Mouse (Mus musculus): ENCODE results near the gene Cntn5.

Cntn5 gene

DNA sequence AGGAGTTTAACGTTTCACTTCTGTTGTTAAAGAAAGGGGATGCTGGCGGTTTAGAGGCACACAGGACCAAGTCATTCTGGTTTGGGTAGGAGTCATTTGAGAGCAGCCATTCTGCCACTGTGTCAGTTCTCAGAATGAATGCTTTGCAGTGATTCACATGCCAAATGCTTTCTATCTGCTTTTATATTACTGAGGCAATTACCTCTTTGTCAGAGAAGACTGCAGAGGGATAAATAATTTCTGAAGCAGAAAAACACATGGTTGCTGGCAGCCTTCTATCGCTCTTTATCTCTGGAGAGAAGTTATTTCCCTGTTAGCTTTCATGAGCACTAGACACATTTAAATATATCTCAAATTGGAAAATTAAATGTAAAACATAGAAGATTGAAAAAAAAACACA, 1207.9 kb downstream of the Cntn5 start:
- no peak for DNase-seq (ENCODE audit: low read depth)

DNA sequence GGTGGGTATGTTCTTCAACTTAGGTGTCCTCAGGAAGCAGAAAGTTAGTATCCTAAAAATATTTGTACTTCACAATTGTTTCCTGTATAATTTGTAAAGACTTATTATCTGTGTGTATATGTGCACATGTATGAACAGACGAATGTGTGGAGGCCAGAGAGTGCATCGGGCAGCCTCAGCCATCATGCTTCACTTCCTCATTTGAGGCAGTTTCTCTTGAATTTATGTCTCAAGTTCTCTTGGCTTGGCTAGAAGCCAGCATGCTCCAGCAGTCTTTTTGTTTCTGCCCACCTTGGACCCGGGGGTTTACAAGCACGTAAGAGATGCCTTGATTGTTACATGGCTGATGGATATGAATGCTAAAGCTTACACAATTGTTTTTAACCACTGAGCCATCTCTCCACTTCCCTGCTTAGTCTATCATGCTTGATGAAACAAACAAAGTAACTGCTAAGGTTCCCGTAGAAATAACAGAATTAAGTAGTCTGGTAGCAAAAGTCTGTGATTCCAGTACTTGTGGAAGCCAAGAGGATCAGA, 1222.2 kb downstream of the Cntn5 start:
- DNase-seq (ENCODE audit: low read depth), result no peak

DNA sequence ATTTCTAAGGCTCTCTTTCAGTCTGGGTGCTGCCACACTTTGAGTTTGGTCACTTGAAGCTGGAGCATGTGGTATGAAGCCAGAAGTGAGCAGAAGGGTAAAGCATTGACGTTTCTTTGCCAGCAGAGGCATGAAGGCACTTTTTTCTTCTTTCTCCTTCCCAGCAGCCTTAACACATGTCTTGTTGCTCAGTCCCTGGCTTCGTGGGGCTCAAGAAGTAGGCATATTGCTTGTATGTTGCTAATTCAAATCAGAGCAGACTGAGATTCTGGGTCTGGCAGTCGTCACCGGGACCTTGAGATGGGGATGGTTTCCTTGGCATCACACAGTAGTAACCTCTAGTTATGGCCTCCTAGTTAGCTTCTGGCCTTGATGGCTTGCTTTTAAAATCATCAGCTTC, 1228.5 kb downstream of the Cntn5 start:
- DNase-seq (ENCODE audit: low read depth), result no peak

DNA sequence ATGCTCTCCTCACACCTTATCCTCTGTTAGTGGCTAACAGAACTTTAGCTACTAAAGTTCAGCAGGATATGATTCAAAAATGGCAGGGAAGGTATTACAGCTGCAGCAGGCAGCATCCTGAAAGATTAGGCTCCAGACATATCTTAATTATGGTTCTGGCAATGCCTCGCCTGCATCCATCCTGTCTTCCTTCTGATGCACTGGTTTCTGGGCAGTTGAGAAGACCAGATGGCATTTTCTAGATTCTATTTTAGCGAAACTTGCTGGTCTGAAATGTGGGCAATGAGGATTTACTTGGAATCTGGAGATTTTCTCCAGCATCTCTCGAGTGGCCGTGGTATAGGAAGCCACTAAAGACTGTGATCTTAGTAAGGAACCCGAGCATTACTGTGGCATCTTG, 1230.0 kb downstream of the Cntn5 start:
- no peak for DNase-seq (ENCODE audit: low read depth)

DNA sequence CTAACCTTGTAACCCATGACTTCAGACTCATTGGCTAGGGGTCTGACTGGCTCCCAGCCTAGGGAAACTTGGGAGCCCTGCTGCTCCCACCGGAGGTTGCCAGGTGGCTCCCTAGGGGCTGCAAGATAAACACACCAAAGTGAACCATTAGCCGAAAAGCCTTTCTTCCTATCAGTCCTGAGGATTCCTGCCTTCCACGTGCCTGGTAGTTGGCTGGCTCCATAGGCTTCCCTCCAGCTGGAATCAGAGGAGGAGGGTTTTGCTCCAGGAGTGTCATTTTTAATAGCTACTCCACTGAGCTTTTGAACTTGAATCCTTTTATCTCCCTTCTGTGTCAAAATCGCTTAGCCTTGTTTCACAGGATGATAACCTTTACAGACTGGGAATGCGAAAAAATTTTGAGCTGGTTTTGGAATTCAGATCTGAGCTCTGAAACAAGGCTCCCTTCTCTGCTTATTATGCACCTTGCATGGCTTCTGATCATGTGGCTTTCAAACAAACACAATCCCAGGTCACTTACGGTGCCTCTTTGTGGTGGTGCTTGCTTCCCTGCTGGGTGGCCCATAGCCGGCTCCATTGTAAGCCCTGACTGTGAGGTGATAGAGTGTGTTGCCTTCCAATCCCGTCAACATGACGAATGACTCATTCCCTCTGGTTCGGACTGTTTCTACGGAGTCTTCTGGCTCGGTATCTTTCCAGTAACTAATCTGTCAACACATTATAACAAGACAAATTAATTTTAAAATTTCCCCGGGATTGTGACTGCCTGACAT, 1231.1 kb downstream of the Cntn5 start:
- peak; percentile 3 for DNase-seq (ENCODE audit: low read depth)

DNA sequence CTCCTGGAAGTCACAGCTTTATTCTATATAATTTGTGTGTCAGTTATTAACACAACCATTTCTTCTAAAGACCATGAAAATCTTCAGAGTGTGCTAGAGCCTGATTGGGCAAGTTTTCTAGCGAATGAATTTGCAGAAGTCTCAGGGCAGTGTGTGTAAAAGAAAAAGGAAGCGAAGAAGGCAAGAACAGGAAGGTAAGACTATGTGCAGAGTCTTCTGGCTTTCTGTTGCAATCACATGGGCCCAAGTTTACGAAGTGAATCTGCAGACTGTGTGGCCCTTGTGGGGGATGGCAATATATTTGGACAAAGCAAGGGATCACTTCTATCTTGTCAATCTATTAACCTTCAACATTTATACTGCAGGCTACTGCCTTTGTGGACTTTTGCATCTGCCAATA, 1251.1 kb downstream of the Cntn5 start:
- DNase-seq (ENCODE audit: low read depth), result no peak

DNA sequence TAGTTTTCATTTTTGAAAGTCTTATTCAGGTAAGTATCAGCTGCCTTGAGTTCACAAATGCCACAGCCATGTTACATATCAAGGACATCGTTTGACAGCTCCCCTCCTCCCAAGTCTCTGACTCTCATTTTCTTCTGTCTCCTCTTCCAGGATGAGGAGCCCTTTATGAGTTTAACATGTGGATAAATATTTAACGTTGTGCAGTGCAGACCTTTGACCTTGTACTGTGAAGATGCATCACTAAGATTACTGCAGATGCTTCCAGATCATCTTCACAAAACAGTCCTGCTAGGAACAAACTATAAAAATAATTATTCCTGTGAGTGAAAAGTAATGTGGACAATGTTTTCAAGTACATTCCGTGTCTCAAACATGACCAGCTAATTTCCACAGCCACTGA, 1257.2 kb downstream of the Cntn5 start:
- no peak for DNase-seq (ENCODE audit: low read depth)

DNA sequence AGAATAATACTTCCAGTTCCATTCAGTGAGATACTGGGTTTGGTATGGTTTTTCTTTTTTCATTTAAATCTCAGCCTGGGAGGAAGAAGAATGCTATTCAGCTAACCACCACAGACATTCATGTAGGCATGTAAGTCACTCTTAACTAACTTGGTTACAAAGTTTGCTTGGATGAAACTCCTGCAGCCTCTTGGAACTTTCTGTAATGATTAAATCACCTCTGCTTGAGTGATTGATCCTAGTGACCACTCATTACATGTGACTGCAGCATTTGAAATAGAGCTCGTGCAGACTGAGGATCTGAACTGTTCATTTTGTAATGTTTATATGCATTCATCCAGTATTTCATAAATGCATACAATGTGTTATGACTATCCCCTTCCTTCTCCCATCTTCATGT, 1258.3 kb downstream of the Cntn5 start:
- no peak for DNase-seq (ENCODE audit: low read depth)

Data from NIH3T3 (cell line).